Mouse (Mus musculus): ENCODE data around the gene Cacna2d3.

Gene Cacna2d3

GRCm38 (mm10) chr14:29721488-29722385 lies at the start of gene Cacna2d3:
Gene Cacna2d3, minus strand, starts transcription at chr14:29721864.
- in situ Hi-C loops (cut with MboI, MseI), result no loop called here

- in situ Hi-C loops (cut with MboI, MseI), result no loop called here
Observed at GRCm38 (mm10) chr14:29769486-29769885, 47.8 kb upstream of the Cacna2d3 start.

GRCm38 (mm10) chr14:29752876-29753275 lies 31.2 kb upstream of the Cacna2d3 start:
- in situ Hi-C loops (cut with MboI, MseI), result no loop called here

GRCm38 (mm10) chr14:29738751-29739150 lies 17.1 kb upstream of the Cacna2d3 start:
- in situ Hi-C loops (cut with MboI, MseI), result no loop called here

GRCm38 (mm10) chr14:29730256-29730655 lies 8.6 kb upstream of the Cacna2d3 start:
- in situ Hi-C loops (cut with MboI, MseI), result no loop called here

- in situ Hi-C loops (cut with MboI, MseI), result no loop called here
Observed at GRCm38 (mm10) chr14:29729009-29729408, 7.3 kb upstream of the Cacna2d3 start.

GRCm38 (mm10) chr14:29727596-29727995 lies 5.9 kb upstream of the Cacna2d3 start:
- in situ Hi-C loops (cut with MboI, MseI), result no loop called here

GRCm38 (mm10) chr14:29723267-29723666 lies 1.6 kb upstream of the Cacna2d3 start:
- in situ Hi-C loops (cut with MboI, MseI), result no loop called here

GRCm38 (mm10) chr14:29722386-29723221 lies 940 bp upstream of the Cacna2d3 start:
- in situ Hi-C loops (cut with MboI, MseI), result no loop called here

GRCm38 (mm10) chr14:29721131-29721487 lies 555 bp downstream of the Cacna2d3 start:
- in situ Hi-C loops (cut with MboI, MseI), result no loop called here

GRCm38 (mm10) chr14:29720334-29720911 lies 1.2 kb downstream of the Cacna2d3 start:
- in situ Hi-C loops (cut with MboI, MseI), result no loop called here

- in situ Hi-C loops (cut with MboI, MseI), result no loop called here
Observed at GRCm38 (mm10) chr14:29712621-29713020, 9.0 kb downstream of the Cacna2d3 start.

- in situ Hi-C loops (cut with MboI, MseI), result no loop called here
Observed at GRCm38 (mm10) chr14:29707561-29708335, 13.9 kb downstream of the Cacna2d3 start.

GRCm38 (mm10) chr14:29702762-29703161 lies 18.9 kb downstream of the Cacna2d3 start:
- in situ Hi-C loops (cut with MboI, MseI), result no loop called here

GRCm38 (mm10) chr14:29696131-29696530 lies 25.5 kb downstream of the Cacna2d3 start:
- in situ Hi-C loops (cut with MboI, MseI), result no loop called here

GRCm38 (mm10) chr14:29672436-29673050 lies 49.1 kb downstream of the Cacna2d3 start:
- in situ Hi-C loops (cut with MboI, MseI), result no loop called here

GRCm38 (mm10) chr14:29669826-29670225 lies 51.8 kb downstream of the Cacna2d3 start:
- in situ Hi-C loops (cut with MboI, MseI), result no loop called here

GRCm38 (mm10) chr14:29657006-29657405 lies 64.7 kb downstream of the Cacna2d3 start:
- in situ Hi-C loops (cut with MboI, MseI), result no loop called here

GRCm38 (mm10) chr14:29650591-29650990 lies 71.1 kb downstream of the Cacna2d3 start:
- in situ Hi-C loops (cut with MboI, MseI), result no loop called here

- in situ Hi-C loops (cut with MboI, MseI), result no loop called here
Observed at GRCm38 (mm10) chr14:29648721-29649120, 72.9 kb downstream of the Cacna2d3 start.

- in situ Hi-C loops (cut with MboI, MseI), result no loop called here
Observed at GRCm38 (mm10) chr14:29645421-29645820, 76.2 kb downstream of the Cacna2d3 start.

Data from T-helper 1 cell (primary cell).